ENCODE assay signal across 22 mouse cellular contexts in genomic region chr5:141062144-141062543, GRCm38 (mm10).
DNase-seq lines count a peak whose midpoint lies in the region; ATAC-seq and TF ChIP-seq lines count a peak whose summit lies in the region.
"Had no signal": no experiment of that assay in that cellular context is flagged by ENCODE, and none has a peak within 500 bp of the region (broad histone marks: within the 10 kb centered on the region; RNA-seq: fewer than 3 reads in every experiment).

No protein-coding gene starts in this region.

- H3K27ac ChIP-seq in gastrocnemius, adult 2 months, result no peak overlapping the region
- H3K27ac ChIP-seq: embryonic facial prominence, embryonic 13.5 days; forebrain, embryonic 12.5 days; heart, embryonic 13.5 days; hindbrain, embryonic 12.5 days had no signal

- intact Hi-C loops in gastrocnemius, adult 2 months (cut with DNase I), result no loop called here

- peak; percentile 82 for ATAC-seq in common myeloid progenitor, adult 5-6 weeks (replicated peaks; ENCODE audit: low read depth, poor library complexity, severe bottlenecking)
- ATAC-seq in megakaryocyte, adult 5-6 weeks (ENCODE audit: poor library complexity, severe bottlenecking), result peak; percentile 42
- ATAC-seq: activated CD4-positive, CD25-positive, alpha-beta regulatory T cell, adult 4 months; forebrain, embryonic 16.5 days; hindbrain, embryonic 16.5 days; Patski had no signal

- no peak overlapping the region for H3K4me3 ChIP-seq in gastrocnemius, adult 2 months
- H3K4me3 ChIP-seq: embryonic facial prominence, embryonic 13.5 days; forebrain, embryonic 12.5 days; heart, embryonic 13.5 days; hindbrain, embryonic 12.5 days had no signal

- no peak for TF ChIP-seq CTCF in gastrocnemius, adult 2 months (IDR thresholded peaks at IDR 0.05)

- peak; percentile 38 for DNase-seq in CD4-positive helper T cell, adult 2 months (ENCODE audit: low read depth, low spot score)
- no peak for DNase-seq in gastrocnemius, adult 2 months
- DNase-seq in lung, postnatal 25 days (ENCODE audit: low spot score), result no peak
- DNase-seq in kidney, adult 18-20 months, result no peak
- DNase-seq: adrenal gland, postnatal 14 days; B cell, adult 2 months; cerebellum, adult 11-12 months; cerebellum, adult 9-10 months; cerebellum, postnatal 25 days; gastrocnemius, postnatal 14 days; heart, adult 11 months; heart, postnatal 36 days had no signal
